Mouse (Mus musculus) neural tube, embryonic 14.5 days (tissue): Measurements from ENCODE around the gene Fam53a. TPM values are rescaled to one million over a fixed set of nuclear protein-coding genes. Genes with fewer than 3 reads are reported as not detected.
A peak's percentile ranks its signal among the peaks of the same experiment; 100 is the strongest.

Experiments
- ATAC-seq: fragments of 200-750 bp; cut with Nextera tagmentation; 2 replicates; pipeline ENCODE4 v1.8.0; 2017; ENCODE audit warnings: low read depth, mild to moderate bottlenecking, moderate TSS enrichment, moderate library complexity
- H3K27ac ChIP-seq: fragments of 300-500 bp; sonication (generic); 2 replicates; pipeline ENCODE4 v1.5.1; 2014; ENCODE audit warnings: low read depth, mild to moderate bottlenecking, control low read depth, low read length, moderate library complexity, mixed read lengths
- H3K27me3 ChIP-seq: fragments of 300-500 bp; sonication (generic); 2 replicates; pipeline ENCODE4 v1.6.1; 2014; ENCODE audit warnings: low read length; ENCODE audit not compliant: control insufficient read depth, insufficient read depth
- H3K36me3 ChIP-seq: fragments of 300-500 bp; sonication (generic); 2 replicates; pipeline ENCODE4 v1.6.1; 2014; ENCODE audit warnings: low read length, mixed read lengths; ENCODE audit not compliant: control insufficient read depth, insufficient read depth
- H3K4me1 ChIP-seq: fragments of 300-500 bp; sonication (generic); 2 replicates; pipeline ENCODE4 v1.6.1; 2014; ENCODE audit warnings: low read length; ENCODE audit not compliant: control insufficient read depth, insufficient read depth
- H3K4me2 ChIP-seq: fragments of 300-500 bp; sonication (generic); 2 replicates; pipeline ENCODE4 v1.6.1; 2014; ENCODE audit warnings: mild to moderate bottlenecking, low read depth, low read length, control low read depth
- H3K4me3 ChIP-seq: fragments of 300-500 bp; sonication (generic); 2 replicates; pipeline ENCODE4 v1.5.1; 2014; ENCODE audit warnings: low read depth, low read length, control low read depth, mixed read lengths
- H3K9ac ChIP-seq: fragments of 300-500 bp; sonication (generic); replicated peaks from 2 replicates; pipeline ENCODE4 v1.6.1; 2014; ENCODE audit warnings: low read depth, mild to moderate bottlenecking, control low read depth, low read length, mixed read lengths
- H3K9me3 ChIP-seq: fragments of 300-500 bp; sonication (generic); 2 replicates; pipeline ENCODE4 v1.6.1; 2016; ENCODE audit warnings: low read length; ENCODE audit not compliant: control insufficient read depth
- WGBS: fragments of 180-500 bp; shearing (Covaris S2); extraction: QIAGEN DNeasy Blood & Tissue Kit; methylation state at CpG from one replicate; pipeline ENCODE4 v1.1.7; 2014; 5-methylcytosine and 5-hydroxymethylcytosine counted together
- polyA plus RNA-seq: library from polyadenylated mRNA; unstranded; fragments of >200 nt; fragmentation: Nextera tagmentation; extraction: Ambion mirVana; gene quantifications from 2 replicates; pipeline ENCODE4 v1.2.1, GENCODE M21; 2014

Fam53a gene
- polyA plus RNA-seq, 1 experiment from 2014 or later: 26.8 TPM

GRCm38 (mm10) chr5:33589221-33589888 lies 40.1 kb downstream of the Fam53a start:
- peak; percentile 71; the same call in 1 of the 2 replicates for ATAC-seq
- Histone ChIP-seq H3K4me3 (no peak overlapping the region), H3K9ac (no peak overlapping the region), H3K27me3 (no peaks in the 10 kb centered on the region), H3K4me2 (no peak overlapping the region), H3K9me3 (no peaks in the 10 kb centered on the region), H3K27ac (no peak overlapping the region), H3K4me1 (no peaks in the 10 kb centered on the region), H3K36me3 (no peaks in the 10 kb centered on the region)
- 71% methylated on average over 5 of the region's 5 CpGs for WGBS

- no peak overlapping the region for H3K4me3 ChIP-seq
- H3K27ac ChIP-seq: no peak overlapping the region
- ATAC-seq: 0 out of 2 replicates have a peak, but pooled peaks have one; percentile 23
- WGBS: 69% methylated on average over 3 of the region's 3 CpGs
- no peak overlapping the region for H3K9ac ChIP-seq
- no peaks in the 10 kb centered on the region for H3K4me1 ChIP-seq
- H3K4me2 ChIP-seq: no peak overlapping the region
- H3K36me3 ChIP-seq: no peaks in the 10 kb centered on the region
- H3K27me3 ChIP-seq: no peaks in the 10 kb centered on the region
- H3K9me3 ChIP-seq: no peaks in the 10 kb centered on the region
Measured at GRCm38 (mm10) chr5:33588066-33588465, 41.4 kb downstream of the Fam53a start.

- Histone ChIP-seq H3K27me3 (no peaks in the 10 kb centered on the region), H3K4me1 (no peaks in the 10 kb centered on the region), H3K9ac (no peak overlapping the region), H3K27ac (0 out of 2 replicates have a peak overlapping the region, but pooled peaks have one; percentile 16), H3K36me3 (no peaks in the 10 kb centered on the region), H3K9me3 (no peaks in the 10 kb centered on the region), H3K4me3 (no peak overlapping the region), H3K4me2 (no peak overlapping the region)
- ATAC-seq: peak; percentile 52; the same call in 1 of the 2 replicates
- WGBS: 36% methylated on average over 18 of the region's 18 CpGs
Measured at GRCm38 (mm10) chr5:33587498-33588058, 41.9 kb downstream of the Fam53a start.

- ATAC-seq: no peak
- Histone ChIP-seq H3K4me1 (no peaks in the 10 kb centered on the region), H3K4me2 (no peak overlapping the region), H3K27ac (no peak overlapping the region), H3K4me3 (no peak overlapping the region), H3K27me3 (no peaks in the 10 kb centered on the region), H3K9ac (no peak overlapping the region), H3K36me3 (no peaks in the 10 kb centered on the region), H3K9me3 (no peaks in the 10 kb centered on the region)
- WGBS: 81% methylated on average over 1 of the region's 1 CpGs
Measured at GRCm38 (mm10) chr5:33580336-33580735, 49.1 kb downstream of the Fam53a start.

GRCm38 (mm10) chr5:33574207-33574606 lies 55.2 kb downstream of the Fam53a start:
- no peaks in the 10 kb centered on the region for H3K4me1 ChIP-seq
- H3K27ac ChIP-seq: no peak overlapping the region
- no peak overlapping the region for H3K4me3 ChIP-seq
- no peaks in the 10 kb centered on the region for H3K9me3 ChIP-seq
- H3K4me2 ChIP-seq: no peak overlapping the region
- WGBS: 92% methylated on average over 4 of the region's 4 CpGs
- no peaks in the 10 kb centered on the region for H3K27me3 ChIP-seq
- H3K36me3 ChIP-seq: no peaks in the 10 kb centered on the region
- no peak overlapping the region for H3K9ac ChIP-seq
- no peak for ATAC-seq

GRCm38 (mm10) chr5:33565886-33566285 lies 63.5 kb downstream of the Fam53a start:
- no peaks in the 10 kb centered on the region for H3K4me1 ChIP-seq
- ATAC-seq: no peak
- 88% methylated on average over 4 of the region's 4 CpGs for WGBS
- no peak overlapping the region for H3K9ac ChIP-seq
- H3K36me3 ChIP-seq: no peaks in the 10 kb centered on the region
- H3K4me3 ChIP-seq: no peak overlapping the region
- H3K4me2 ChIP-seq: no peak overlapping the region
- H3K27ac ChIP-seq: no peak overlapping the region
- no peaks in the 10 kb centered on the region for H3K27me3 ChIP-seq
- no peaks in the 10 kb centered on the region for H3K9me3 ChIP-seq

- H3K9me3 ChIP-seq: no peaks in the 10 kb centered on the region
- H3K36me3 ChIP-seq: no peaks in the 10 kb centered on the region
- H3K4me1 ChIP-seq: no peaks in the 10 kb centered on the region
- H3K27ac ChIP-seq: no peak overlapping the region
- no peaks in the 10 kb centered on the region for H3K27me3 ChIP-seq
- H3K4me2 ChIP-seq: no peak overlapping the region
- 72% methylated on average over 14 of the region's 14 CpGs for WGBS
- no peak for ATAC-seq
- H3K4me3 ChIP-seq: no peak overlapping the region
- H3K9ac ChIP-seq: no peak overlapping the region
Measured at GRCm38 (mm10) chr5:33556277-33556995, 73.0 kb downstream of the Fam53a start.
